Mouse (Mus musculus): ENCODE measurements around the gene Zfp738.

GRCm38 (mm10) chr13:67609066-67609876 is 77.6 kb downstream of the Zfp738 start, which contains the start of gene Zfp729b:
- TF ChIP-seq POLR2A (IDR thresholded peaks at IDR 0.05; ENCODE audit: low read depth, low read length) (peak; percentile 40; the same call in 1 of the 2 replicates), MEF2A (IDR thresholded peaks at IDR 0.05; ENCODE audit: borderline replicate concordance, low read depth, low read length) (peak; percentile 50; the same call in 1 of the 2 replicates), CTCF (conservative IDR thresholded peaks at IDR 0.05 in 1 of 2, IDR thresholded peaks at IDR 0.05 in 1 of 2; ENCODE audit: low read depth in 2 of 2, low read length in 2 of 2) (peak in 1 of 2 experiments; percentile 61; a peak in 2 of 4 replicates), ZC3H11A (IDR thresholded peaks at IDR 0.05; ENCODE audit: low read depth, low read length) (no peak), MAX (IDR thresholded peaks at IDR 0.05; ENCODE audit: low read length) (peak; percentile 77)
